Comparison of ENCODE assay signal across 8 mouse cellular contexts in the genomic region with DNA sequence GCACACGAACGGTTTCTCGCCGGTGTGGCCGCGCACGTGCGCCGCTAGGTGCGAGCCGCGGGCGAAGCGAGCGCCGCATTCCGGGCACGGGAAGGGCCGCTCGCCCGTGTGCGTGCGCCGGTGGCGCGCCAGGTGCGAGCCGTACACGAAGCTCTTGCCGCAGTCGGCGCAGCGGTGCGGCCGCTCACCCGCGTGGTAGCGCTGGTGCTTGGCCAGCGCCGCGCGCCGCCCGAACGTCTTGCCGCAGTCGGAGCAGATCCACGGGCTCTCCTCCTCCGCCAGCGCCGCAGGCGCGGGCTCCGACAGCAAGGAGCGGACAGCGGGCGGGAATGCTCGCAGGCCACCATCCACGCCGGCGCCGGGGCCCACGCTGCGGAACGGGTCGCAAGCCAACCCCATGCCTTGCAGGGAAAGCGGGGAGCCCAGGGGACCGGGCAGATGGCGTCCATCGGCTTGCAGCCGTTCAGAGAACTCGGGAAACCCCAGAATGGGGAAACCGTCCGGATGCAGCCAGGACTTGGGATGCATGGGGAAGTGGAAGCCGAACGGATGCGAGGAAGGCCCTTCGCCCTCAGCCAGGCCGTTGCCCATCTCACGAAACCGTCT. TPM values are rescaled to one million over a fixed set of nuclear protein-coding genes. Genes with fewer than 3 reads are reported as not detected.
DNase-seq lines count a peak whose midpoint lies in the region; ATAC-seq lines count a peak whose summit lies in the region.

No protein-coding gene starts in this region.

- peaks cover 83% of the 10 kb centered on the region for H3K27me3 ChIP-seq in megakaryocyte, embryonic 14.5 days (replicated peaks)

- peaks cover 27% of the 10 kb centered on the region for H3K4me1 ChIP-seq in megakaryocyte, embryonic 14.5 days

- ATAC-seq in granulocyte monocyte progenitor cell, adult 5-6 weeks (replicated peaks; ENCODE audit: poor library complexity, severe bottlenecking) = peak; percentile 58

- H3K36me3 ChIP-seq in megakaryocyte, embryonic 14.5 days (replicated peaks; ENCODE audit: low read length) = peaks cover 12% of the 10 kb centered on the region

- H3K9me3 ChIP-seq in megakaryocyte, embryonic 14.5 days = peaks cover 28% of the 10 kb centered on the region

- peak; percentile 36 to 61 for DNase-seq in left cerebral cortex, adult 18-20 months (ENCODE audit: low spot score in 2 of 2)
- DNase-seq in left cerebral cortex, adult 9 months (ENCODE audit: low spot score in 2 of 2) = no peak
- peak; percentile 70 to 76 for DNase-seq in cerebellum, postnatal 14 days
- DNase-seq in urinary bladder, postnatal 25 days (ENCODE audit: low spot score) = no peak
- no peak for DNase-seq in adrenal gland, adult 8-10 months
- DNase-seq in thymus, postnatal 14 days = no peak

- H3K4me3 ChIP-seq in megakaryocyte, embryonic 14.5 days (replicated peaks) = peak overlapping the region; percentile 79

RNA-seq across cellular contexts. Expression of a gene that starts 15.8 kb away (rescaled TPM):
- total RNA-seq in left cerebral cortex, adult 18-20 months (2021) = 10 to 100 TPM; 22.3 to 25.3 TPM
- 2.8 and 3.5 TPM in 2 replicates for total RNA-seq in granulocyte monocyte progenitor cell, adult 5-6 weeks (2014; fragmentation: Nextera tagmentation)
- total RNA-seq in granulocyte monocyte progenitor cell, adult 5-6 weeks (2017) = 2.7 and 3.5 TPM in 2 replicates
- 1.1 and 1.7 TPM in 2 replicates for polyA plus RNA-seq in megakaryocyte, embryonic 14.5 days (2012; ENCODE audit: insufficient read depth, low replicate concordance)
- 10 to 100 TPM; 11.0 to 13.1 (median 12.0) TPM for total RNA-seq in adrenal gland, adult 8-10 months (2022)

RNA-seq across cellular contexts. Expression of a gene that starts 19.0 kb away (rescaled TPM):
- total RNA-seq in left cerebral cortex, adult 18-20 months (2021) = 10 to 100 TPM; 32.1 to 34.7 TPM
- total RNA-seq in granulocyte monocyte progenitor cell, adult 5-6 weeks (2014; fragmentation: Nextera tagmentation) = 7.6 and 8.6 TPM in 2 replicates
- total RNA-seq in granulocyte monocyte progenitor cell, adult 5-6 weeks (2017) = 10.6 and 12.6 TPM in 2 replicates
- polyA plus RNA-seq in megakaryocyte, embryonic 14.5 days (2012; ENCODE audit: insufficient read depth, low replicate concordance) = 1.3 and 1.7 TPM in 2 replicates
- total RNA-seq in adrenal gland, adult 8-10 months (2022) = 10 to 100 TPM; 22.8 to 30.6 (median 25.7) TPM

RNA-seq across cellular contexts. Expression of a gene that starts 27.3 kb away (rescaled TPM):
- total RNA-seq in left cerebral cortex, adult 18-20 months (2021) = not detected
- total RNA-seq in granulocyte monocyte progenitor cell, adult 5-6 weeks (2014; fragmentation: Nextera tagmentation) = not detected in 2 replicates
- total RNA-seq in granulocyte monocyte progenitor cell, adult 5-6 weeks (2017) = not detected in 2 replicates
- not detected in 2 replicates for polyA plus RNA-seq in megakaryocyte, embryonic 14.5 days (2012; ENCODE audit: insufficient read depth, low replicate concordance)
- total RNA-seq in adrenal gland, adult 8-10 months (2022) = not detected

RNA-seq across cellular contexts. Expression of a gene that starts 39.4 kb away (rescaled TPM):
- 1 to 10 TPM; 4.1 to 4.4 TPM for total RNA-seq in left cerebral cortex, adult 18-20 months (2021)
- total RNA-seq in granulocyte monocyte progenitor cell, adult 5-6 weeks (2014; fragmentation: Nextera tagmentation) = not detected in 2 replicates
- total RNA-seq in granulocyte monocyte progenitor cell, adult 5-6 weeks (2017) = not detected in 2 replicates
- 0.06 TPM in 1 of 2 replicates, not detected in the other for polyA plus RNA-seq in megakaryocyte, embryonic 14.5 days (2012; ENCODE audit: insufficient read depth, low replicate concordance)
- total RNA-seq in adrenal gland, adult 8-10 months (2022) = under 1 TPM; 0.20 to 0.54 (median 0.46) TPM

Comparison
In these comparisons a context has a peak if more than half of its experiments do, and no peak if none do; other contexts are left out.
1. DNase-seq: peak in left cerebral cortex, adult 18-20 months (2 of 2) and cerebellum, postnatal 14 days (2 of 2); none in left cerebral cortex, adult 9 months (0 of 2), urinary bladder, postnatal 25 days (single experiment), adrenal gland, adult 8-10 months (single experiment) and thymus, postnatal 14 days (single experiment).